Mouse (Mus musculus): ENCODE results near the gene Arrb2.

DNA sequence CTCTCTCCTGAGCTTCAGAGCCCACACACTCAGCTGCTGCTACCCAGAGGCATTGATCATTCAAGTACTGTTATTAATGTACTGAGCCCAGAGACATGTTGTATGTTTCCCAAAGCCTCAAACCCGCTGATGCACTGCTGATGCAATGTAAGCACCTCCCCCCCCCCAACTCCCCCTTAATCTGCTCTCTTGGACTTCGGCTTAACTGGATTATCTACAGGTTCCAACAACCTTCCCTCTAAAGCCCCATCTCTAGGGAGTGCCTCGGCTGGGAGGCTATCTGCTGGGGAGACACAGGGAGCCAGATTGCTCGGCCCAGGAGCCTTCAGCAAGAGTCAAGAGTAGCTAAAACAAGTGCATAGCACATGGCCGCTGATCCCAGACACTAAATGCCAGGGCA, 45.0 kb upstream of the Arrb2 start:
- no peak for TF ChIP-seq POLR2A (IDR thresholded peaks at IDR 0.05; ENCODE audit: low read depth, low read length)
- no peak for TF ChIP-seq CTCF (IDR thresholded peaks at IDR 0.05; ENCODE audit: borderline replicate concordance, insufficient read depth, low read length)
